Mouse (Mus musculus) spleen, postnatal 10 days (tissue): ENCODE data around the gene Abhd6.

ENCODE experiments used
- DNase-seq, 2 experiments: peaks; one replicate each; pipeline ENCODE4 v3.0.0; 2021 to 2022; ENCODE audit warnings: low spot score in 2 of 2

The Abhd6 gene

GRCm38 (mm10) chr14:8029752-8030151 is 27.1 kb downstream of the Abhd6 start:
- DNase-seq, result no peak

- no peak for DNase-seq
Measured at GRCm38 (mm10) chr14:8030535-8030934, 27.8 kb downstream of the Abhd6 start.

GRCm38 (mm10) chr14:8032087-8032944 is 29.6 kb downstream of the Abhd6 start:
- DNase-seq, result no peak

GRCm38 (mm10) chr14:8034561-8034960 is 31.9 kb downstream of the Abhd6 start:
- DNase-seq, result no peak

- no peak for DNase-seq
Measured at GRCm38 (mm10) chr14:8035951-8036350, 33.2 kb downstream of the Abhd6 start.

- no peak for DNase-seq
Measured at GRCm38 (mm10) chr14:8036406-8036805, 33.7 kb downstream of the Abhd6 start.

- no peak for DNase-seq
Measured at GRCm38 (mm10) chr14:8038150-8038549, 35.4 kb downstream of the Abhd6 start.

- no peak for DNase-seq
Measured at GRCm38 (mm10) chr14:8038791-8039448, 36.2 kb downstream of the Abhd6 start.

- DNase-seq, result no peak
Measured at GRCm38 (mm10) chr14:8040179-8040578, 37.5 kb downstream of the Abhd6 start.

GRCm38 (mm10) chr14:8040911-8041678 is 38.4 kb downstream of the Abhd6 start:
- DNase-seq, result no peak

- no peak for DNase-seq
Measured at GRCm38 (mm10) chr14:8042120-8042519, 39.4 kb downstream of the Abhd6 start.

- DNase-seq, result no peak
Measured at GRCm38 (mm10) chr14:8042577-8042976, 39.9 kb downstream of the Abhd6 start.

- peak in 1 of 2 experiments; percentile 42 for DNase-seq
Measured at GRCm38 (mm10) chr14:8044330-8044729, 41.6 kb downstream of the Abhd6 start.

- DNase-seq, result no peak
Measured at GRCm38 (mm10) chr14:8044786-8045185, 42.1 kb downstream of the Abhd6 start.

- DNase-seq, result no peak
Measured at GRCm38 (mm10) chr14:8045187-8045846, 42.6 kb downstream of the Abhd6 start.

- DNase-seq, result no peak
Measured at GRCm38 (mm10) chr14:8046839-8047238, 44.1 kb downstream of the Abhd6 start.

- no peak for DNase-seq
Measured at GRCm38 (mm10) chr14:8049334-8049733, 46.6 kb downstream of the Abhd6 start.

GRCm38 (mm10) chr14:8051869-8052268 is 49.2 kb downstream of the Abhd6 start:
- no peak for DNase-seq

GRCm38 (mm10) chr14:8052661-8053060 is 50.0 kb downstream of the Abhd6 start:
- DNase-seq, result no peak

GRCm38 (mm10) chr14:8054310-8055102 is 51.8 kb downstream of the Abhd6 start:
- DNase-seq, result no peak

GRCm38 (mm10) chr14:8056076-8056475 is 53.4 kb downstream of the Abhd6 start:
- DNase-seq, result no peak
